Mouse (Mus musculus) kidney, embryonic 14.5 days (tissue): ENCODE data around the gene Slc34a3. TPM values are rescaled to one million over a fixed set of nuclear protein-coding genes. Genes with fewer than 3 reads are reported as not detected.

Source experiments
- ATAC-seq: fragments of 200-750 bp; cut with Nextera tagmentation; 2 replicates; pipeline ENCODE4 v1.8.0; 2017; ENCODE audit warnings: moderate number of reproducible peaks, mild to moderate bottlenecking, moderate TSS enrichment, moderate library complexity; ENCODE audit not compliant: low FRiP score, low TSS enrichment
- H3K27ac ChIP-seq: fragments of 300-500 bp; sonication (generic); 2 replicates; pipeline ENCODE4 v1.5.1; 2014; ENCODE audit warnings: low read depth, mild to moderate bottlenecking, low read length, moderate library complexity, mixed read lengths
- H3K27me3 ChIP-seq: fragments of 300-500 bp; sonication (generic); 2 replicates; pipeline ENCODE4 v1.6.1; 2014; ENCODE audit warnings: mild to moderate bottlenecking, low read length; ENCODE audit not compliant: control insufficient read depth, insufficient read depth
- H3K36me3 ChIP-seq: fragments of 300-500 bp; sonication (generic); 2 replicates; pipeline ENCODE4 v1.6.1; 2014; ENCODE audit warnings: low read length, mixed read lengths; ENCODE audit not compliant: control insufficient read depth, insufficient read depth
- H3K4me1 ChIP-seq: fragments of 300-500 bp; sonication (generic); 2 replicates; pipeline ENCODE4 v1.6.1; 2014; ENCODE audit warnings: low read length, mixed read lengths; ENCODE audit not compliant: control insufficient read depth, insufficient read depth
- H3K4me2 ChIP-seq: fragments of 300-500 bp; sonication (generic); replicated peaks from 2 replicates; pipeline ENCODE4 v1.6.1; 2014; ENCODE audit warnings: low read depth, mild to moderate bottlenecking, low read length
- H3K4me3 ChIP-seq: fragments of 300-500 bp; sonication (generic); 2 replicates; pipeline ENCODE4 v1.5.1; 2014; ENCODE audit warnings: mild to moderate bottlenecking, low read length
- H3K9ac ChIP-seq: fragments of 300-500 bp; sonication (generic); 2 replicates; pipeline ENCODE4 v1.6.1; 2014; ENCODE audit warnings: low read depth, mild to moderate bottlenecking, low read length, moderate library complexity
- H3K9me3 ChIP-seq: fragments of 300-500 bp; sonication (generic); 2 replicates; pipeline ENCODE4 v1.6.1; 2016; ENCODE audit warnings: low read length; ENCODE audit not compliant: control insufficient read depth
- WGBS: fragments of 180-500 bp; shearing (Covaris S2); extraction: QIAGEN DNeasy Blood & Tissue Kit; methylation state at CpG from one replicate; pipeline ENCODE4 v1.1.7; 2014; 5-methylcytosine and 5-hydroxymethylcytosine counted together
- polyA plus RNA-seq: library from polyadenylated mRNA; unstranded; fragments of >200 nt; fragmentation: Nextera tagmentation; extraction: Ambion mirVana; gene quantifications from 2 replicates; pipeline ENCODE4 v1.2.1, GENCODE M21; 2014

Gene Slc34a3
- polyA plus RNA-seq, 1 experiment from 2014 or later = 0.34 TPM

DNA sequence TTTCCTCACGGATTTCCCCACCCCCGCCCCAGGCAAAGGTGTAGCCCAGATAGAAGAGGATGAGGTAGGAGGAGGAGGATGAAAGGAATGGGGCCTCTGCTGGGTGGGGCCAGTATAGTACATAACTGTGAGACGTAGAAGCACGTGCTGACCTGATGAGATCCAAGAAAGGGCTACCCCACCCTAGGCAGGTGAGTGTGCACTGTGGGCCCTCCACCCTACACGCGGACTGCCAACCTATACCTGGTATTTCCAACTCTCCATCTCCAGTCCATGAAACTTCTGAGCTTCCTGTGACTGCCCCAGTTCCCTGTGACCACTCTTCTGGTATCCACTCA lies 7.2 kb upstream of the Slc34a3 start:
- Histone ChIP-seq H3K4me1 (peaks cover 12% of the 10 kb centered on the region; the same call in 1 of the 2 replicates), H3K9ac (no peak overlapping the region), H3K4me3 (peak overlapping the region; percentile 53; the same call in 1 of the 2 replicates), H3K4me2 (peak overlapping the region; percentile 93), H3K9me3 (no peaks in the 10 kb centered on the region), H3K27ac (no peak overlapping the region), H3K36me3 (peaks cover 7% of the 10 kb centered on the region; the same call in 1 of the 2 replicates), H3K27me3 (peaks cover 10% of the 10 kb centered on the region; the same call in 1 of the 2 replicates)
- WGBS = 8% methylated on average over 6 of the region's 6 CpGs
- ATAC-seq = peak; percentile 3; the same call in 1 of the 2 replicates

DNA sequence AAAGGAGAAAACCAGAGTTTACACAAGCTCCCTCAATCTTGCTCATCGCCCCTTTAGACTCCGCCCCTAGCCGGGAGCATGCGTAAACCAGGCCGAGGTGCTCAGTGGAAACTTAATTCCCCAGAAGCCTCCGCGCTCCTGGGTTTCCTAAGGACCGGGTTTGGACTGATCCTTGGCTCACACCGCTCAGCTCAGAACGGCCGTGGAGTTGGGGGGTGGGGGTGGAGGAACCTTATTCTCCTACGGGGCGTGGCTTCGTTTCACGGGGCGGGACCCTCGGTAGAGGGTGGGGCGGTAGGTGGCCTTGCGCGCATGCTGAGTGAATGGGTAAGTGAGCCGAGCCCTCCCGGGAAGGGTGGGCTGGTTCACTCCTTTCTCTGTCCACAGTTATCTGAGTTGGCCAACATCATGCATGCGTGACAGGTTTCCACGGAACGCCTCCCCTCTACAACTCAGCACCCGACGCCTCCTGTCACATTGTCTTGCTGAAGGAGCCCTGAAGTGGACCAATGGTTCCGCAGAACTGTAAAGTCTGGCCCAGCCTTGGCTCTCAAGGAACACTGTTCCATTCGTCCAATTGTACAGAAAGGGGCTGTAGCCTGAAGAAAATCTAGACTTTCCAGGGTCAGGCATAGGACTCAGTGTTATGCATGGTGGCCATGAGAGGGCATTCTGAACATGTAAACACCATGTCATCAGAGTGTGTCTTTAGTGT lies 6.7 kb upstream of the Slc34a3 start:
- peaks cover 10% of the 10 kb centered on the region; the same call in 1 of the 2 replicates for H3K27me3 ChIP-seq
- H3K4me1 ChIP-seq = peaks cover 12% of the 10 kb centered on the region; the same call in 1 of the 2 replicates
- peak overlapping the region; percentile 45 for H3K9ac ChIP-seq
- H3K4me2 ChIP-seq = peak overlapping the region; percentile 93
- H3K9me3 ChIP-seq = no peaks in the 10 kb centered on the region
- peak; percentile 89 for ATAC-seq
- H3K4me3 ChIP-seq = peak overlapping the region; percentile 24
- H3K36me3 ChIP-seq = peaks cover 4% of the 10 kb centered on the region; the same call in 1 of the 2 replicates
- WGBS = 1% methylated on average over 29 of the region's 29 CpGs
- H3K27ac ChIP-seq = peak overlapping the region; percentile 8; the same call in 1 of the 2 replicates

- Histone ChIP-seq H3K27ac (no peak overlapping the region; the same call in 1 of the 2 replicates), H3K4me2 (peak overlapping the region; percentile 93), H3K4me3 (peak overlapping the region; percentile 24), H3K9ac (peak overlapping the region; percentile 45; the same call in 1 of the 2 replicates), H3K27me3 (peaks cover 10% of the 10 kb centered on the region; the same call in 1 of the 2 replicates), H3K4me1 (peaks cover 12% of the 10 kb centered on the region; the same call in 1 of the 2 replicates), H3K36me3 (peaks cover 1% of the 10 kb centered on the region; the same call in 1 of the 2 replicates), H3K9me3 (no peaks in the 10 kb centered on the region)
- 0 out of 2 replicates have a peak, but pooled peaks have one; percentile 2 for ATAC-seq
- 55% methylated on average over 8 of the region's 8 CpGs for WGBS
Observed at GRCm38 (mm10) chr2:25240310-25240709, 6.1 kb upstream of the Slc34a3 start.

- no peak overlapping the region for H3K4me2 ChIP-seq
Observed at GRCm38 (mm10) chr2:25239766-25240165, 5.6 kb upstream of the Slc34a3 start.

DNA sequence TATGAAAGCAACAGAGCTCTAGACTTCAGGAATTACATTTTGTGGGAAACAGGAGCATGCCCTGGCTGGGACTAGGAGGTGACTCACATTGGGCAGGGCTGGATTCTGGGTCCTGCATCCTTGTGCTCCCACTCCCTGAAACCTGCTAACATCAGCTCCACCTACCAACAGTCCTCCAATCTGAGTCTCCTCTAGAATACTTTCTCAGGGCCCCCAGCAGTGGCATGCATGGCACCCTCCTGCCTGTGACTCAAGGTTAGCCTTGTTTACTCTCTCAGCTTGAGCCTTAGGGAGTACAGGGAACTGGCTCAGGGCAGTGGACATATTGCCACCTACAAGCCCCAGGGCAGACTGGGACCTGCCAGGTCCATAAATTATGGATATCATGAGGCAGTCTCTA lies 3.9 kb upstream of the Slc34a3 start:
- Histone ChIP-seq H3K36me3 (no peaks in the 10 kb centered on the region), H3K9ac (no peak overlapping the region), H3K4me3 (no peak overlapping the region), H3K9me3 (no peaks in the 10 kb centered on the region), H3K27ac (no peak overlapping the region), H3K27me3 (peaks cover 10% of the 10 kb centered on the region; the same call in 1 of the 2 replicates), H3K4me1 (peaks cover 12% of the 10 kb centered on the region; the same call in 1 of the 2 replicates), H3K4me2 (no peak overlapping the region)
- no peak for ATAC-seq

More at GRCm38 (mm10) chr2:25239766-25240165, 5.6 kb upstream of the Slc34a3 start:
- Histone ChIP-seq H3K9me3 (no peaks in the 10 kb centered on the region), H3K9ac (no peak overlapping the region), H3K4me3 (no peak overlapping the region), H3K27ac (no peak overlapping the region), H3K4me1 (peaks cover 12% of the 10 kb centered on the region; the same call in 1 of the 2 replicates), H3K36me3 (no peaks in the 10 kb centered on the region), H3K27me3 (peaks cover 10% of the 10 kb centered on the region; the same call in 1 of the 2 replicates)
- no peak for ATAC-seq
- 82% methylated on average over 3 of the region's 3 CpGs for WGBS

DNA sequence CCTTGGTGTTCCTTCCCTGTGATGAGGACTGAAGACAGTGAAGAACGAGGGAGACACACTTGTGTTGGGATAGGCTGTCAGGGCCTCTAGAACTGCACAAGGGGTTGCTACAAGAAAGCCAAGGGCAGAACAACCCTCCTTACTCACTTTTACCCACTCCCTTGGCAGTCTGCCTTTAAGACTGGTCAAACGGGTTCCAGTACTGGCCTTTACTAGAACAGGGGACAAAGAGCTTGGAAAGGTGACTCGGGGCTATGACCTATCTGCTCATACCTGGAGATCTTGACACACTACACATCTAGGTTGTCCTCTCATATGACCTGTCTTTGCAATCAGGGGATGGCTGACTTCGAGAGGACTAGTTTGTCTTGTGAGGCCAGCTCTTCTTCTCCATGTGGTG lies 3.4 kb upstream of the Slc34a3 start:
- Histone ChIP-seq H3K9me3 (no peaks in the 10 kb centered on the region), H3K4me2 (no peak overlapping the region), H3K27me3 (peaks cover 6% of the 10 kb centered on the region; the same call in 1 of the 2 replicates), H3K4me1 (peaks cover 7% of the 10 kb centered on the region; the same call in 1 of the 2 replicates), H3K9ac (no peak overlapping the region), H3K27ac (no peak overlapping the region), H3K4me3 (no peak overlapping the region), H3K36me3 (no peaks in the 10 kb centered on the region)
- no peak for ATAC-seq
- WGBS = 58% methylated on average over 4 of the region's 4 CpGs

- Histone ChIP-seq H3K27me3 (no peaks in the 10 kb centered on the region), H3K36me3 (no peaks in the 10 kb centered on the region), H3K9me3 (no peaks in the 10 kb centered on the region), H3K4me1 (peaks cover 5% of the 10 kb centered on the region; the same call in 1 of the 2 replicates), H3K9ac (no peak within 1 kb of the TSS), H3K4me3 (no peak within 1 kb of the TSS), H3K27ac (no peak within 1 kb of the TSS), H3K4me2 (no peak within 1 kb of the TSS)
- 32% methylated on average over 8 of the region's 8 CpGs for WGBS
- no peak for ATAC-seq
Observed at GRCm38 (mm10) chr2:25236614-25237013, 2.5 kb upstream of the Slc34a3 start, which contains the start of gene Rnf224. TSS of gene Rnf224 (minus strand) at chr2:25236787.

DNA sequence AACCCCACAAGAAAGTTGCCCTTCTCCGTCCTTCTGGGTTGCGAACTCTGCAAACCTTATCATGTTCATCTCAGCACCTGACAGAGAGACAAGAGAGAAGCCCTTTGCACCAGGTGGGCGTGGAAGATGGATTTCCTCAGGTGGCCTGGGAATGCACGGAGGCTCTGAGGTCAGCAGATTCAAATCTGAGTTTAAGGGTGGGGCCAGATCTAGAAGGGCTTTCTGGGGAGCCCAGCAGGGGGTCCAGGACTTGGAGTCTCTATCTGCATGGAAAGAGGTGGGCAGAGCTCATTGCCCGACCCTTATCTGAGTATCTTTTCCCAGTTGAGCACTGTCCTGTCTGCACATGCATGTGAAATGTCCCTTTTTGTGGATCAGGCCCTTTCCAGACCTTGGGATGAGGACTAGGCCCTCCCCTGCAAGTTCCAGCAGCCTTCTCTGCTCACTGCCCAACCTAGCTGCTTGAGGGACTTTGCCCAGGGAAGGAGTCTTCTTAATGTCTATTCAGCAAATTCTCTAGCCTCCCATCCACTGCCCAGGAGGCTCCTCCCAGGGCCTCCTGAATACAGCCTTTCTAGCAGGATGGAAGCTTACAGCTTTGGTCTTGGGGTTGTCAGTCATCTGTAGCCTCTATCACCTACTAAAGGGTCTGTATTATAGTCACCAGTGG lies 522 bp upstream of the Slc34a3 start:
- Histone ChIP-seq H3K27ac (no peak overlapping the region), H3K4me2 (no peak overlapping the region), H3K27me3 (no peaks in the 10 kb centered on the region), H3K9ac (no peak overlapping the region), H3K4me3 (no peak overlapping the region), H3K4me1 (no peaks in the 10 kb centered on the region), H3K36me3 (no peaks in the 10 kb centered on the region), H3K9me3 (no peaks in the 10 kb centered on the region)
- 68% methylated on average over 5 of the region's 5 CpGs for WGBS
- ATAC-seq = no peak
